Mouse (Mus musculus) liver, adult (tissue): ENCODE data around the gene Mboat1.

Source experiments
- GATA4 ChIP-seq: IDR thresholded peaks from 2 replicates; pipeline ENCODE4 v1.6.1; 2014; ENCODE audit warnings: mild to moderate bottlenecking, low read length; ENCODE audit not compliant: insufficient replicate concordance

Gene Mboat1

GRCm38 (mm10) chr13:30136243-30136922 lies at the start of gene Mboat1:
TSS of gene Mboat1 (plus strand) at chr13:30136489.
- no peak for TF ChIP-seq GATA4

GRCm38 (mm10) chr13:30093086-30093485 lies 43.2 kb upstream of the Mboat1 start:
- TF ChIP-seq GATA4 = no peak

GRCm38 (mm10) chr13:30095851-30096250 lies 40.4 kb upstream of the Mboat1 start:
- TF ChIP-seq GATA4 = no peak

- no peak for TF ChIP-seq GATA4
Observed at GRCm38 (mm10) chr13:30096536-30096935, 39.8 kb upstream of the Mboat1 start.

GRCm38 (mm10) chr13:30109001-30109600 lies 27.2 kb upstream of the Mboat1 start:
- TF ChIP-seq GATA4 = no peak

- TF ChIP-seq GATA4 = no peak
Observed at GRCm38 (mm10) chr13:30115792-30116191, 20.5 kb upstream of the Mboat1 start.

- no peak for TF ChIP-seq GATA4
Observed at GRCm38 (mm10) chr13:30136923-30137629, 787 bp downstream of the Mboat1 start.

- TF ChIP-seq GATA4 = no peak
Observed at GRCm38 (mm10) chr13:30137951-30138350, 1.7 kb downstream of the Mboat1 start.

- no peak for TF ChIP-seq GATA4
Observed at GRCm38 (mm10) chr13:30140149-30140548, 3.9 kb downstream of the Mboat1 start.

GRCm38 (mm10) chr13:30140646-30141045 lies 4.4 kb downstream of the Mboat1 start:
- no peak for TF ChIP-seq GATA4

GRCm38 (mm10) chr13:30141996-30142395 lies 5.7 kb downstream of the Mboat1 start:
- no peak for TF ChIP-seq GATA4

- no peak for TF ChIP-seq GATA4
Observed at GRCm38 (mm10) chr13:30146468-30146867, 10.2 kb downstream of the Mboat1 start.

GRCm38 (mm10) chr13:30154264-30154663 lies 18.0 kb downstream of the Mboat1 start:
- no peak for TF ChIP-seq GATA4

GRCm38 (mm10) chr13:30159626-30160025 lies 23.3 kb downstream of the Mboat1 start:
- TF ChIP-seq GATA4 = no peak

GRCm38 (mm10) chr13:30163521-30163920 lies 27.2 kb downstream of the Mboat1 start:
- no peak for TF ChIP-seq GATA4
